Mouse (Mus musculus): ENCODE results near the gene Eral1. TPM values are rescaled to one million over a fixed set of nuclear protein-coding genes. Genes with fewer than 3 reads are reported as not detected.

The Eral1 gene
- polyA plus RNA-seq, 1 experiment from 2014 or later, result 25.0 TPM

DNA sequence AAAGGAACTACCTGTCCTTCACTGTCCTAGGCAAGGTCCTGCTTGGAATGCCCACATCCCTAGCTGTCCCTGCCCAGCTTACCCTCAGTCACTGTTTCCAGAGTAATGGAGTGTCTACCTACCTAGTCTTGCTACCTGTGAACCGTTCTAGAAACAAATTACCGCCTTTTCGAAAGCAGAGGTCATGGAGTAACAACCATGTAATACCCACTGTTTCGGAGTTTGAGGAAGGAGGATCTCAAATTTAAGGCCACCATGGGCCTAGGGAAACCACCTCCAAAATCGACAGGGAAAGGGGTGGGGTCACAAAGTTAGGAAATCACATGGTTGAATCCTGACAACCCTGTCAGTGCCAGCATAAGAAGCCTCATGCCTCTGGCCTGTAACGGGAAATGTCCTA lies 48.8 kb downstream of the Eral1 start:
- 35% methylated on average over 6 of the region's 6 CpGs for WGBS

DNA sequence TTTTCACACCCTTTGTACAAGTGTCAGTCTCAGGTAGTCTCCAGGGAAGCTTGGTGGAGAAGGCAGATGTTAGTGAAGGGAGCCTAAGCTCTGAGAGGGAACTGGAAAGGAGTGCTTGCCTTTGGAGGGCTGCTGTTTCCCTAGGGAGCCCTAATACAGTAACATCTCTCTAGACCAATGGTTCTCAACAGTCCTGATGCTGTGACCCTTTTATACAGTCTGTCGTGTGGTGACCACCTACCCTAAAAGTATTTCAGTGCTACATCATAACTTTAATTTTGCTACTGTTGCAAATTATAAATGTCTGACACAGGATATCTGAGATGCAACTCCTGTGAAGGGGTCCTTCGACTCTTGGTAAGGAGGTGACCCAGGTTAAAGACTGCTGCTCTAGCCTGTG lies 49.6 kb downstream of the Eral1 start:
- DNase-seq (ENCODE audit: low spot score), result no peak
- H3K27me3 ChIP-seq (ENCODE audit: insufficient read depth, low read length), result no peaks in the 10 kb centered on the region
- H3K9ac ChIP-seq (ENCODE audit: low read depth, low read length), result no peak overlapping the region
- 35% methylated on average over 2 of the region's 2 CpGs for WGBS
- H3K36me3 ChIP-seq (ENCODE audit: insufficient read depth, low read length), result peaks cover 31% of the 10 kb centered on the region
- H3K4me3 ChIP-seq (replicated peaks; ENCODE audit: low read depth, low read length), result no peak overlapping the region
- no peak for TF ChIP-seq CTCF (IDR thresholded peaks at IDR 0.05; ENCODE audit: low read depth)
- no peak overlapping the region for H3K4me2 ChIP-seq (ENCODE audit: low read length)
- H3K9me3 ChIP-seq (replicated peaks; ENCODE audit: low read length), result no peaks in the 10 kb centered on the region
- ATAC-seq (replicated peaks; ENCODE audit: low FRiP score, low read depth), result no peak
- H3K27ac ChIP-seq, result no peak overlapping the region
- H3K4me1 ChIP-seq (replicated peaks; ENCODE audit: insufficient read depth, low read length), result peaks cover 7% of the 10 kb centered on the region; the same call in 1 of the 2 replicates

More for the DNA sequence above, 48.8 kb downstream of the Eral1 start:
- DNase-seq (ENCODE audit: low spot score) (no peak), ATAC-seq (replicated peaks; ENCODE audit: low FRiP score, low read depth) (no peak)
- H3K4me3 ChIP-seq (replicated peaks; ENCODE audit: low read depth, low read length), result peak overlapping the region; percentile 58; the same call in 1 of the 2 replicates
- no peak overlapping the region for H3K27ac ChIP-seq
- peak overlapping the region; percentile 96 for H3K4me2 ChIP-seq (ENCODE audit: low read length)
- no peaks in the 10 kb centered on the region for H3K27me3 ChIP-seq (ENCODE audit: insufficient read depth, low read length)
- H3K4me1 ChIP-seq (replicated peaks; ENCODE audit: insufficient read depth, low read length), result peaks cover 7% of the 10 kb centered on the region; the same call in 1 of the 2 replicates
- H3K9me3 ChIP-seq (replicated peaks; ENCODE audit: low read length), result no peaks in the 10 kb centered on the region
- 0 out of 2 replicates have a peak overlapping the region, but pooled peaks have one; percentile 69 for H3K9ac ChIP-seq (ENCODE audit: low read depth, low read length)
- no peak for TF ChIP-seq CTCF (IDR thresholded peaks at IDR 0.05; ENCODE audit: low read depth)
- H3K36me3 ChIP-seq (ENCODE audit: insufficient read depth, low read length), result peaks cover 23% of the 10 kb centered on the region

DNA sequence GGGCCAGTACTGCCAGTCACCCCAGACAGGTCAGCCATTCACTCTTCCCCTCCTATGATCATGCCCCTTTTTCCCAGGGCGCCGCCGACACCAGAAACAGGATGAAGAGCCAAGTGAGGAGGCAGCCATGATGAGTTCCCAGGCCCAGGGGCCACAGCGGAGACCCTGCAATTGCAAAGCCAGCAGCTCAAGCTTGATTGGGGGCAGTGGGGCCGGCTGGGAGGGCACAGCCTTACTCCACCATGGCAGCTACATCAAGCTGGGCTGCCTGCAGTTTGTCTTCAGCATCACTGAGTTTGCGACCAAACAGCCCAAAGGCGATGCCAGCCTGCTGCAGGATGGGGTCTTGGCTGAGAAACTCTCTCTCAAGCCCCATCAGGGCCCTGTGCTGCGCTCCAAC lies 50.9 kb downstream of the Eral1 start:
- no peak overlapping the region for H3K27ac ChIP-seq
- no peak overlapping the region for H3K4me2 ChIP-seq (ENCODE audit: low read length)
- H3K36me3 ChIP-seq (ENCODE audit: insufficient read depth, low read length), result peaks cover 42% of the 10 kb centered on the region
- H3K9me3 ChIP-seq (replicated peaks; ENCODE audit: low read length), result no peaks in the 10 kb centered on the region
- no peak overlapping the region for H3K9ac ChIP-seq (ENCODE audit: low read depth, low read length)
- ATAC-seq (replicated peaks; ENCODE audit: low FRiP score, low read depth), result no peak
- no peaks in the 10 kb centered on the region for H3K27me3 ChIP-seq (ENCODE audit: insufficient read depth, low read length)
- TF ChIP-seq CTCF (IDR thresholded peaks at IDR 0.05; ENCODE audit: low read depth), result no peak
- H3K4me3 ChIP-seq (replicated peaks; ENCODE audit: low read depth, low read length), result no peak overlapping the region
- no peak for DNase-seq (ENCODE audit: low spot score)
- 86% methylated on average over 8 of the region's 8 CpGs for WGBS
- H3K4me1 ChIP-seq (replicated peaks; ENCODE audit: insufficient read depth, low read length), result peaks cover 7% of the 10 kb centered on the region; the same call in 1 of the 2 replicates

DNA sequence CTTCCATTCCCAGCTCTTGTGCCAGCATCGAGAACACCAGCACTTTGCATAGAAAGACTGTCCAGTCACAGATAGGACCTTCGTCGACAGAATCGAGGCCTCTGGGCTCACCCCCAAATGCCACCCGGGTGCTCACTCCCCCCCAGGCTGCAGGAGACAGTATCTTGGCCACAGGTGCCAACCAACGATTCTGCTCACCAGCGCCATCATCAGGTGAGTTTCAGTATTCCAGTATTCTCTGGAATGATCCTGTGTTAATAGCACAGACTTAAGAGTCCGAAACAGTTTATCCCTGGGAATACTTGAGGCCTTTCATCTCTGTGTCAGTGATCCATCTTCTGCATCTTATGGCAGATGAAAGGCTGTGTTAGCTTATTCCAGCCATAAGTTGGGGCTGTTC lies 56.6 kb downstream of the Eral1 start:
- TF ChIP-seq CTCF (IDR thresholded peaks at IDR 0.05; ENCODE audit: low read depth), result peak; percentile 45; the same call in 1 of the 2 replicates
- Histone ChIP-seq H3K9ac (ENCODE audit: low read depth, low read length) (no peak overlapping the region), H3K27ac (no peak overlapping the region), H3K27me3 (ENCODE audit: insufficient read depth, low read length) (no peaks in the 10 kb centered on the region), H3K4me3 (replicated peaks; ENCODE audit: low read depth, low read length) (no peak overlapping the region), H3K4me1 (replicated peaks; ENCODE audit: insufficient read depth, low read length) (no peaks in the 10 kb centered on the region), H3K4me2 (ENCODE audit: low read length) (no peak overlapping the region), H3K36me3 (ENCODE audit: insufficient read depth, low read length) (peaks cover 73% of the 10 kb centered on the region), H3K9me3 (replicated peaks; ENCODE audit: low read length) (no peaks in the 10 kb centered on the region)
- WGBS, result 87% methylated on average over 8 of the region's 8 CpGs
- ATAC-seq (replicated peaks; ENCODE audit: low FRiP score, low read depth) (no peak), DNase-seq (ENCODE audit: low spot score) (no peak)

MicroRNAs within 50 kb of the gene (microRNA counts, 519-probe panel; counts per million panel counts)
- 5,170 counts per million, percentile 84 among the panel's probes with 10 or more counts for microRNA mmu-miR-144
- 5,522 counts per million, percentile 87 among the panel's probes with 10 or more counts for microRNA mmu-miR-451

Small RNAs within 50 kb of the gene (microRNA-seq; reads per million reads assigned to microRNA genes)
- 37.7 reads per million, percentile 41 among the genes with 10 or more reads in this experiment for gene Mir144
- not detected for gene Mir451a
- not detected for gene Mir451b

Other genes with a start within 250 kb of the Eral1 start
- 20.9 and 24.3 TPM in 2 replicates for gene Pipox, start 186.3 kb downstream of the Eral1 start, polyA plus RNA-seq (2015; fragmentation: Nextera tagmentation; extraction: Ambion mirVana)
- 0.17 TPM in 1 of 2 replicates, not detected in the other for gene Sez6, start 149.6 kb downstream of the Eral1 start, polyA plus RNA-seq (2015; fragmentation: Nextera tagmentation; extraction: Ambion mirVana)
- 9.3 and 11.1 TPM in 2 replicates for gene Phf12, start 97.6 kb downstream of the Eral1 start, polyA plus RNA-seq (2015; fragmentation: Nextera tagmentation; extraction: Ambion mirVana)
- 13.6 and 15.2 TPM in 2 replicates for gene Dhrs13, start 48.1 kb downstream of the Eral1 start, polyA plus RNA-seq (2015; fragmentation: Nextera tagmentation; extraction: Ambion mirVana)
- 38.5 and 42.4 TPM in 2 replicates for gene Flot2, start 42.5 kb downstream of the Eral1 start, polyA plus RNA-seq (2015; fragmentation: Nextera tagmentation; extraction: Ambion mirVana)
- 13.3 and 13.8 TPM in 2 replicates for gene Fam222b, start 14.3 kb upstream of the Eral1 start, polyA plus RNA-seq (2015; fragmentation: Nextera tagmentation; extraction: Ambion mirVana)
- gene Traf4, start 85.2 kb upstream of the Eral1 start, polyA plus RNA-seq (2015; fragmentation: Nextera tagmentation; extraction: Ambion mirVana), result 79.2 and 79.6 TPM in 2 replicates
- 18.2 and 19.9 TPM in 2 replicates for gene Nek8, start 96.3 kb upstream of the Eral1 start, polyA plus RNA-seq (2015; fragmentation: Nextera tagmentation; extraction: Ambion mirVana)
- 43.4 and 46.6 TPM in 2 replicates for gene Tlcd1, start 96.3 kb upstream of the Eral1 start, polyA plus RNA-seq (2015; fragmentation: Nextera tagmentation; extraction: Ambion mirVana)
- gene Rpl23a, start 103.2 kb upstream of the Eral1 start, polyA plus RNA-seq (2015; fragmentation: Nextera tagmentation; extraction: Ambion mirVana), result 1,409 and 1,636 TPM in 2 replicates
- 129 and 131 TPM in 2 replicates for gene Rab34, start 108.0 kb upstream of the Eral1 start, polyA plus RNA-seq (2015; fragmentation: Nextera tagmentation; extraction: Ambion mirVana)
- gene Proca1, start 113.0 kb upstream of the Eral1 start, polyA plus RNA-seq (2015; fragmentation: Nextera tagmentation; extraction: Ambion mirVana), result 3.1 and 3.2 TPM in 2 replicates
- gene Sdf2, start 165.4 kb upstream of the Eral1 start, polyA plus RNA-seq (2015; fragmentation: Nextera tagmentation; extraction: Ambion mirVana), result 104 and 106 TPM in 2 replicates
- 14.4 and 16.8 TPM in 2 replicates for gene Supt6, start 165.6 kb upstream of the Eral1 start, polyA plus RNA-seq (2015; fragmentation: Nextera tagmentation; extraction: Ambion mirVana)
- 96.3 and 98.2 TPM in 2 replicates for gene 2610507B11Rik, start 181.4 kb upstream of the Eral1 start, polyA plus RNA-seq (2015; fragmentation: Nextera tagmentation; extraction: Ambion mirVana)
- 0.17 TPM in 1 of 2 replicates, not detected in the other for gene BC030499, start 210.5 kb upstream of the Eral1 start, polyA plus RNA-seq (2015; fragmentation: Nextera tagmentation; extraction: Ambion mirVana)
- gene Spag5, start 221.1 kb upstream of the Eral1 start, polyA plus RNA-seq (2015; fragmentation: Nextera tagmentation; extraction: Ambion mirVana), result 12.4 and 14.8 TPM in 2 replicates
- 12.5 and 13.0 TPM in 2 replicates for gene Aldoc, start 242.6 kb upstream of the Eral1 start, polyA plus RNA-seq (2015; fragmentation: Nextera tagmentation; extraction: Ambion mirVana)
- gene Pigs, start 248.0 kb upstream of the Eral1 start, polyA plus RNA-seq (2015; fragmentation: Nextera tagmentation; extraction: Ambion mirVana), result 67.5 and 74.9 TPM in 2 replicates